Mouse (Mus musculus): Measurements from ENCODE around the gene Apol7b. TPM values are rescaled to one million over a fixed set of nuclear protein-coding genes. Genes with fewer than 3 reads are reported as not detected.

Apol7b gene
- not detected in 2 replicates for polyA plus RNA-seq (2015; fragmentation: Nextera tagmentation; extraction: Ambion mirVana)

DNA sequence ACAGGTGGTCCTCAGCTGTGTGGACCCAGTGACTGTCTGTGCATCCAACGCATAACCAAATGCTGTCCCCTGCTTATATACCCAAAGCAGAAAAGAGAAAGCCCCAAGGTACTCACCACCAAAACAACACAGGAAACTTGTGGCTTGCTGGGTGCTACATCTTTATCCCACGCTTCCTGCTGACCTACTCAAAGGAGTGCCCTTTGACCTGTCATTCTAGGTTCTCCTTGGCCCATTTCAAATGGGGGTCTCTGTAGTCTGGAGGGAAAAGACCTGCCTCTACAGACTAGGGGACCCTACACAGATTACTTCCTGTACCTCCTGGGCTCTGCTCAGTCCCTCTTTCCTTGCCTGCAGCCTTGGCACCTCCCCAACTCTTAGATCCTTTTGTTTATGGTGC is at the start of gene Apol7b:
Apol7b (minus strand) TSS at position 101 of the 400 bp plus-strand sequence.

DNA sequence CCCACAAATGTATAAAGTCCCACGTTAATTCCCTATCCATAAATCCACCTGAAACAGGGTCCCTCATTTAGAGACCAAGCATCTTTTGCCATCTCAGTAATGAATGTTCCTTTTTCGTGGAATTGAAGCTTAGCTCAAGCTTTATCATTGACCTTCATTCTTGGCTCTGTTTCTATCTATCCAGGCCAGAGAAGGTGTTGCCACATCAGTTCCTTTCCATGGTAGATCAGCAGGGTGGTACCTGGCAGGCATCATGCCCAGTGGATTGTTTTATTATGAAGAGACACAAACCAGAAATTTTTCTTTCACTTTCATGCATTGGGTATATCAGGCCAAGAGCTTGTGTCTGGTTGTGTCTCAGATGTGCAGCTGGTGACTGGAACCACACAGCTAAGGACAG is 29.4 kb upstream of the Apol7b start, which contains the start of gene Apol10a:
Apol10a (plus strand) TSS at position 355 of the 400 bp plus-strand sequence.

DNA sequence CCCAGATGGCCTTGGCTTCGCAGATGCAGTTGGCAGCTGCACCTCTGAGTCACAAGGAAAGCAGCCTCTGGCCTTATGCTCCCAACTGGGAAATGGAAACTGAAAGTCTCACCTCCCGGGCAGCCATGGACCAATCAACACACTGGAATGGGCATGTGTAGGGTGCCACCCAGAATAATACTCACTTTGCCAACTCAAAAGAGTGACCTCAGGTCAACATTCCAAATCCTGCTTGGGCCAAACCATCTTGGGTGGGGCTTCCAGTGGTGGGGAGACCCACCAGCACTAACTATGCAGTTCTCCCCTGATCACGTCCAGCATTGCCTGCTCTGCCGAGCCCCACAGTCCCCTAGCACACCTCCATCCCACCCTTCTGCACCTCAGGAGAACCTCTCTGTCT is 36.3 kb downstream of the Apol7b start, which contains the start of gene Apol9a:
Apol9a (minus strand) TSS at position 101 of the 400 bp plus-strand sequence.

DNA sequence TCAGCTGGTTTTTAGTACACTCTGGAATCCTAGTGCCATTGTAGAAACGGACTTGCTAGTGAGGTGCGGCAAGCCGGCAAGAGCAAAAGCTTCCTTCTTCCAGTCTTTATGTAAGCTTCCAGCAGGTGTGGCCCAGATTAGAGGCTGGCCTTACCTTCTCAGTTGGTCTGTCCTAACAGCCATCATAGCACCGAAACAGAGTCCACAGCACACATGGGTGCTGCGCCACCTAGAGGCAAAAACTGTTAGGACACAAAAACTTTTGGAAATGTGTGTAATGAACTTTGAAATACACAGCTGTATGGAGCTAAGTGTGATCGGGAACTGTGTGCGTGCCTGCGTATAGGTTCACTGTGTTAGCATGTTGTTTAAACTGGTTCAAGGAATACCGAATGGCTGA is 48.3 kb downstream of the Apol7b start, which contains the start of gene Apol7a:
Apol7a (minus strand) TSS at position 84 of the 400 bp plus-strand sequence.

Other genes starting within 250 kb of the Apol7b start
- 21.8 and 22.3 TPM in 2 replicates for gene Rbfox2, start 140.5 kb downstream of the Apol7b start, polyA plus RNA-seq (2015; fragmentation: Nextera tagmentation; extraction: Ambion mirVana)
- 0.88 and 1.2 TPM in 2 replicates for gene Apol7a, start 48.4 kb downstream of the Apol7b start, polyA plus RNA-seq (2015; fragmentation: Nextera tagmentation; extraction: Ambion mirVana)
- gene Apol9a, start 36.4 kb downstream of the Apol7b start, polyA plus RNA-seq (2015; fragmentation: Nextera tagmentation; extraction: Ambion mirVana): 1.2 and 2.3 TPM in 2 replicates
- not detected in 2 replicates for gene Apol10a, start 29.6 kb upstream of the Apol7b start, polyA plus RNA-seq (2015; fragmentation: Nextera tagmentation; extraction: Ambion mirVana)
- gene Apol11a, start 60.8 kb upstream of the Apol7b start, polyA plus RNA-seq (2015; fragmentation: Nextera tagmentation; extraction: Ambion mirVana): not detected in 2 replicates
- not detected in 2 replicates for gene Apol7c, start 85.8 kb upstream of the Apol7b start, polyA plus RNA-seq (2015; fragmentation: Nextera tagmentation; extraction: Ambion mirVana)
- not detected in 2 replicates for gene 1700025B11Rik, start 114.4 kb upstream of the Apol7b start, polyA plus RNA-seq (2015; fragmentation: Nextera tagmentation; extraction: Ambion mirVana)
- gene Apol10b, start 148.6 kb upstream of the Apol7b start, polyA plus RNA-seq (2015; fragmentation: Nextera tagmentation; extraction: Ambion mirVana): 0.65 TPM in 1 of 2 replicates, not detected in the other
- not detected in 2 replicates for gene Gm36245, start 151.8 kb upstream of the Apol7b start, polyA plus RNA-seq (2015; fragmentation: Nextera tagmentation; extraction: Ambion mirVana)
- 0.21 and 0.39 TPM in 2 replicates for gene Apol11b, start 195.8 kb upstream of the Apol7b start, polyA plus RNA-seq (2015; fragmentation: Nextera tagmentation; extraction: Ambion mirVana)